Mouse (Mus musculus) right cerebral cortex, postnatal 10 days (tissue): Measurements from ENCODE around the gene Rnf212.
A peak's percentile ranks its signal among the peaks of the same experiment; 100 is the strongest.
"Not testable (repeated sequence)": the region's sequence is repeated elsewhere in the genome, so short reads cannot be mapped to it uniquely, and the experiment has no call there.

Source experiments
- DNase-seq, 2 experiments: peaks; one replicate each; pipeline ENCODE4 v3.0.0; 2021; ENCODE audit warnings: low spot score in 2 of 2

Rnf212 gene

DNA sequence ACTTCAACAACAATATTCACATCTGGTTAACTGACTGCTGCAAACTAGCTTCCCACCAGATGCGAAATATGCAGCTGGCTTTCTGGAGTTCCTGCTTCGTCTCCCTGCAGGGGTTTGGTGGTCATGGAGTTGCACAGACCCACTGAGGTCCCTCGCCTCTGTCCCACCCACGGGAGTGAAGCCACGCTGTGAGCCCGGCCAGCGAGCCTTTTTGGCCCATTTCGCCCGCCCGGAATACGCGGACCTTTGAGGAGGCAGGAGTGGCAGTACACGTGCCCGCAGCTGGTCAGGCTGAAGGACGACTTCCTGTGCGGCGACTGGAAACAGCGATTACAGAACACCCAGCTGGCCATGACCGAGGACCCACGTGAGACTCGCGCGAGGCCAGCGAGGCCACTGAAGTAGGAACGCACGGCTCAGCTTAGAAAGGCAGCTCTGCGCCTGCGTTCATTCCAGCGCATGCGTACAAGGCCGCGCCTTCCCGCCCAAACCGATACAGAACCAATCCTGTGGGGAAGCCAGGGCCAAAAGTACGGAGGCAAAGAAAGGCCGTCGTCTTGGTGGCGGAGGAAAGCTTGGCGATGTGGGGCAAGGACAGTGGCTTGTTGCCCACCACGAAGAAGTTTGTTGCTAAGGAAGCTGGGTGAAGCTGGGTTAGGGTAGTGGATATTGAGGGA lies at the start of gene Rnf212:
Rnf212 (minus strand) TSS at position 353 of the 677 bp plus-strand sequence.
- peak in 1 of 2 experiments; percentile 14 for DNase-seq

- peak in 1 of 2 experiments; percentile 18 for DNase-seq
These were observed 48.5 kb upstream of the Rnf212 start for GRCm38 (mm10) chr5:108823276-108823675.

GRCm38 (mm10) chr5:108808750-108809149 lies 34.0 kb upstream of the Rnf212 start, which contains the start of gene Vmn2r8:
Gene Vmn2r8, minus strand, starts transcription at chr5:108808850.
- DNase-seq = not testable (repeated sequence)

GRCm38 (mm10) chr5:108803646-108804045 lies 28.9 kb upstream of the Rnf212 start:
- no peak for DNase-seq

- not testable (repeated sequence) for DNase-seq
These were observed 20.5 kb upstream of the Rnf212 start, which contains the start of gene Tmed11 for GRCm38 (mm10) chr5:108795263-108795662. Gene Tmed11, minus strand, starts transcription at chr5:108795363.

GRCm38 (mm10) chr5:108790385-108790784 lies 15.6 kb upstream of the Rnf212 start:
- peak in 1 of 2 experiments; percentile 21 for DNase-seq

DNA sequence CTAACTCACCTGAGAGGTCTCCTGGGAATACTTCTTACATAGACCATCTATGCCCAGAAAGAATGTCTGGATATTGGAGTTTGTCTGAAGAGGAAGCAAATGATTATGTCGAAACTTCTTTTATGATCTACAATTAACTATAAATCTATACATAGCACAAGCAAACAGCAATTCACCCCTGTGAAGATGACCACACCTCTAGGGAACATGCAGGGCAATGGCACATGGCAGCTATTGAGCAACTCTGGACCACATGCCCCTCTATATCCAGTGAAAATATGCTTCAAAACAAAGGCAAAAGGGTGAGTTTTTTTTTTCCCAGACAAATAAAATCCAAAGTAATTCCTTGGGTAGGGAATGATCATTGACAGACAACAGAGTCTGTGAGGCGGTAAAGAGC lies 14.8 kb downstream of the Rnf212 start:
- no peak for DNase-seq

DNA sequence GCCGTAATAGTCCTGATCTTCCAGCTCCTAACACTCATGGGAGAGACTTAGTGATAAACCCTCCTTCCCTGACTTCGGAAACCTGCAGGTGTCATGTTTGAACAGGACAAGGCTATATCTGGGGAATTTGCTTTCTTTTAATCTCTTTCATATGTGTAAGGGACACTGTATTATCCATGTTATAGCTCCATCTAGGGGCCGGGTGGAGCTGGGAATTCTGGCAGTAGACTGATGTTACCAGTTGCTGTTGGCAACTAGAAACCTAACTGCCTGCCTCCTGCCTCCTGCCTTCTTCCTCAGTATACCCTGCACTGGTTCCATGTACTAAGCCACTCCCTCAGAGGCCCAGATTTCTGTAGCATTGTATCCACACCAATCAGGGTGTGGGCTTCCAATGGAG lies 16.4 kb downstream of the Rnf212 start:
- peak; percentile 37 to 39 for DNase-seq

DNA sequence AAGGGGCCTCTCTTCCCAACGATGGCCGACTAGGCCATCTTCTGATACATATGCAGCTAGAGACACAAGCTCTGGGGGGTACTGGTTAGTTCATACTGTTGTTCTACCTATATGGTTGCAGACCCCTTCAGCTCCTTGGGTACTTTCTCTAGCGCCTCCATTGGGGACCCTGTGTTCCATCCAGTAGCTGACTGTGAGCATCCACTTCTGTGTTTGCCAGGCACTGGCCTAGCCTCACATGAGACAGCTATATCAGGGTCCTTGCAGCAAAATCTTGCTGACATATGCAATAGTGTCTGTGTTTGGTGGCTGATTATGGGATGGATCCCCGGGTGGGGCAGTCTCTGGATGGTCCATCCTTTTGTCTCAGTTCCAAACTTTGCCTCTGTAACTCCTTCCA lies 23.5 kb downstream of the Rnf212 start:
- DNase-seq = not testable (repeated sequence)

GRCm38 (mm10) chr5:108750328-108751210 lies 24.2 kb downstream of the Rnf212 start:
- DNase-seq = no peak

- no peak for DNase-seq
These were observed 30.2 kb downstream of the Rnf212 start for GRCm38 (mm10) chr5:108744629-108745028.

- DNase-seq = no peak
These were observed 30.9 kb downstream of the Rnf212 start for GRCm38 (mm10) chr5:108743856-108744255.

- no peak for DNase-seq
These were observed 32.2 kb downstream of the Rnf212 start for GRCm38 (mm10) chr5:108742596-108742995.

DNA sequence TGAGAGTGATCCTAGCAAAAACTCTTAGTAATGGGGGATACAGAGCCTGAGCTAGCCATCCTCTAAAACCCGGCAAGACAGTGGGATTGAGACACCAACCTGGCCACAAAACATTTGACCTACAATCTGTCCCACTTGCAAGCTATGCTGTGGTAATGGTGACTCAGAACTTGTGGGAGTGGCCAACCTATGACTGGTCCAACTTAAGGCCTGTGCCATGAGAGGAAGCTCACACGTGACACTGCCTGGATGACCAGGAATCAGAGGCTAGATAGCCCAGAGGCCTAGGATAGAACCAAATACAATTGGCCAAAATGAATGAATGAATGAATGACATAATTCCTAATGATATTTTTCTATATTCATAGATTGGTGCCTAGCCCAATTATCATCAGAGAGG lies 32.9 kb downstream of the Rnf212 start:
- DNase-seq = no peak

- no peak for DNase-seq
These were observed 47.4 kb downstream of the Rnf212 start for GRCm38 (mm10) chr5:108727425-108727824.

DNA sequence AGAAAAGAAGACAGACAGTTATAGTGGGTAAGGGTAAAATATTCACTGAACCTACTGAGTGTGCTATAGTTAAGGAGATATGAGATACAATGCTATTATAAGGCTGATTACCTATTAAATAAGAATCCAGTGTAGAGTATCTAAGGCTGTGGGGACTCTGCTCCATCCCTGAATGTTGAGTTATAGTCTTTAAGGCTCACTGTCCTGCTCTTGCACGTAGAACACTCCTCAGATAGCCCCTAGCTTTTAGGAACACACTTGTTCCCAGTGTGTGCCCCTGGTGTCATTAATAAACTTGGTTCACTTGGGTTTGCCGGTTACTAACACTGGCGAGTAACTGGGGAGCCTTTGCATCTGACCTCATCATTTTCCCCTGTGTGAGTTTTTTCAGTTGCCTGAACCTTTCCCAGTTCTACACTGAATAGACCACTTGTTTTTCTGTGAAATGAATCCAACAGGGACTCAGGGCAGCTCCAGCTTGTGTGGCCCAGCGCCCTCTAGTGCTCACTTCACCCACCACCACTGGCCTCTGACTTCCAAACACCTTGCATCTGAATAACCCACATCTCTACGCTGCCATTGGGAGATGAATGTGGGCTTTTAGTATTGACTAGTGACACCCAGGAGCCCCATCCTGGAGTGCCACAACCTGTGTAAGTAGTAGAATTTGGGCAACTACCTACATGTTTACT lies 48.1 kb downstream of the Rnf212 start:
- peak; percentile 76 to 82 for DNase-seq

DNA sequence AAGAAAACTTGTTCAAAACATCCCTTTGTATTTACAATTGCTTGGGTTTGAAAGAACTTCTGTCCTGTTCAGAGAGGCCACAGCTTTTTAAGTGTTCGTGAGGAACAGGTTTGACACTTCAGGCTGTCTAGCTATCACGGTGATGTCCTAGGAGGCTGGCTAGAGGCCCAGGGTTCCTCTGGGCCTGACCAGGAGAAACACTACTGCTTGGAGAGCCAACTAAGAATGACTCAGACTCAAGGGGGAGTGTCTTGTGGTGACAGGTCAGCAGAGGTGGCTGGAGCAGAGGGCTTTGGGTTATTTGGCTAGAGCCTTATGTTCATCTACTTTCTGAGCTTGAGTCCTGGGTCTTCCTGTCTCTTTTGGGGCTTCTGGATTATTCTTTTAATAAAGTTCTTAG lies 50.8 kb downstream of the Rnf212 start:
- DNase-seq = no peak

DNA sequence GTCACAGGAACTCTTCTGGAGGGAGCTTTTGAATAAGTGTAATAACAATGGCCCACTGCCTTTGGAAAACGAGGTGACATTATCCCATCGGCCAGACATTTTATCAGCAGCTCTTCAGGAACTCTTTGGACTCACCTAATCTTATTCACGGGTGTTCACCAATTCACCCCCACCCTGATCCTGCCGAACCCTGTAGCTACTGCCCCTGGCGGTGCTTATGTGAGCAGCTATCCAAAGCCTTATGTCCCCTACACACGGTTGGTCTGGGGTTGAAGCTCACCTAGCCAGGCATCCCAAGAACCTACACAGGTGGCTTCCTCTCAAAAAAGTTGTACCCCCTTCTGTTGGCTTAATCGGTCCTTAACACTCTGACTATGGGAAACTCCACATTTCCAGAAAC lies 55.0 kb downstream of the Rnf212 start:
- DNase-seq = peak in 1 of 2 experiments; percentile 17

- DNase-seq = peak; percentile 37 to 49
These were observed 56.7 kb downstream of the Rnf212 start for GRCm38 (mm10) chr5:108718051-108718450.

- DNase-seq = peak in 1 of 2 experiments; percentile 15
These were observed 58.8 kb downstream of the Rnf212 start for GRCm38 (mm10) chr5:108715974-108716373.

DNA sequence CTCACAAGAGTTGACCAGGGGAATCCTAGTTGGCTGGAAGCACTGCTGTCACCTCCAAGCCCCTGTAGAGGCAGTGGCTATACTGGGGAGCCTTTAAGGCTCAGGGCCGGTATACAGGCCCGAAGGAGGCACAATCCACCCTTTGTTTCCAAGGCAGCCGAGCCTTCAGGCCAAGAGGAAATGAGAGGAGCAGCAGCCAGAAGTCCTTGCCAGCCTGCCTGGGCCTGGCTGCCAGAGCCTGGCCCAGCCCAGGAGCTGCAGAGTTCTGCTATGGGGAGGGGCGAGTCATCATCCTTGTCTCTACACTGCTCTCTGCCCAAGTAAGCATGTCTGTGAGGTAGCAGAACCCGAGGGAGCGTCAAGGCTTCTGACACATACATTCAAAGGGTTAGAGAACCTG lies 60.6 kb downstream of the Rnf212 start:
- DNase-seq = peak; percentile 73 to 83

GRCm38 (mm10) chr5:108713691-108714090 lies 61.1 kb downstream of the Rnf212 start:
- DNase-seq = no peak
